Mouse (Mus musculus) myocyte (in vitro differentiated cells): ENCODE results near the gene Nucb2. TPM values are rescaled to one million over a fixed set of nuclear protein-coding genes. Genes with fewer than 3 reads are reported as not detected.

ENCODE experiments used
- H3K27me3 ChIP-seq: one replicate; pipeline ENCODE4 v1.6.1; 2011; ENCODE audit not compliant: control insufficient read depth, insufficient read depth, insufficient read length
- H3K36me3 ChIP-seq: one replicate; pipeline ENCODE4 v1.6.1; 2011; ENCODE audit not compliant: control insufficient read depth, insufficient read depth
- H3K4me2 ChIP-seq: one replicate; pipeline ENCODE4 v1.6.1; 2011; ENCODE audit warnings: low read depth, control low read depth
- H3K4me3 ChIP-seq: one replicate; pipeline ENCODE4 v1.5.1; 2011; ENCODE audit warnings: mild to moderate bottlenecking, control low read depth, moderate library complexity
- H3K79me2 ChIP-seq: one replicate; pipeline ENCODE4 v1.6.1; 2011; ENCODE audit not compliant: control insufficient read depth, insufficient read depth
- H3ac ChIP-seq: one replicate; pipeline ENCODE4 v1.6.1; 2011; ENCODE audit not compliant: control insufficient read depth, insufficient read length
- CEBPB ChIP-seq: IDR thresholded peaks from 2 replicates; pipeline ENCODE4 v1.6.1; 2011; ENCODE audit warnings: mild to moderate bottlenecking, moderate library complexity; ENCODE audit not compliant: poor library complexity, insufficient read depth, severe bottlenecking
- E2F4 ChIP-seq: IDR thresholded peaks from one replicate; pipeline ENCODE4 v1.6.1; 2011; ENCODE audit warnings: mild to moderate bottlenecking, control low read depth, moderate library complexity; ENCODE audit not compliant: insufficient read depth
- MAX ChIP-seq: IDR thresholded peaks from one replicate; pipeline ENCODE4 v1.6.1; 2011; ENCODE audit warnings: low read depth, mild to moderate bottlenecking, control low read depth
- MYOD1 ChIP-seq, 3 experiments: IDR thresholded peaks; one replicate each; pipeline ENCODE4 v1.6.1; 2011; ENCODE audit warnings: control low read depth in 2 of 3, low read depth in 2 of 3, mild to moderate bottlenecking in 2 of 3, moderate library complexity in 1 of 3; ENCODE audit not compliant: insufficient read length in 2 of 3, control insufficient read depth in 1 of 3
- MYOG ChIP-seq, 3 experiments: IDR thresholded peaks; one replicate each; pipeline ENCODE4 v1.6.1; 2011; ENCODE audit warnings: control low read depth in 2 of 3, low read depth in 2 of 3, mild to moderate bottlenecking in 2 of 3; ENCODE audit not compliant: insufficient read length in 2 of 3, control insufficient read depth in 1 of 3, insufficient read depth in 1 of 3
- POLR2A ChIP-seq: IDR thresholded peaks from one replicate; pipeline ENCODE4 v1.6.1; 2011; ENCODE audit warnings: low read depth, mild to moderate bottlenecking, control low read depth, moderate library complexity; ENCODE audit not compliant: insufficient read length
- POLR2AphosphoS2 ChIP-seq: IDR thresholded peaks from one replicate; pipeline ENCODE4 v1.6.1; 2011; ENCODE audit warnings: low read depth, control low read depth; ENCODE audit not compliant: insufficient read length
- REST ChIP-seq: IDR thresholded peaks from one replicate; pipeline ENCODE4 v1.6.1; 2011; ENCODE audit warnings: mild to moderate bottlenecking, control low read depth, moderate library complexity; ENCODE audit not compliant: insufficient read depth, insufficient read length
- SRF ChIP-seq: IDR thresholded peaks from one replicate; pipeline ENCODE4 v1.6.1; 2011; ENCODE audit warnings: low read depth; ENCODE audit not compliant: control insufficient read depth, insufficient read length
- TCF12 ChIP-seq: IDR thresholded peaks from one replicate; pipeline ENCODE4 v1.6.1; 2011; ENCODE audit warnings: mild to moderate bottlenecking, control low read depth; ENCODE audit not compliant: poor library complexity, insufficient read depth, severe bottlenecking
- TCF3 ChIP-seq: IDR thresholded peaks from one replicate; pipeline ENCODE4 v1.6.1; 2011; ENCODE audit warnings: low read depth, control low read depth; ENCODE audit not compliant: insufficient read length
- USF1 ChIP-seq: IDR thresholded peaks from one replicate; pipeline ENCODE4 v1.6.1; 2011; ENCODE audit warnings: low read depth, mild to moderate bottlenecking, control low read depth, moderate library complexity
- polyA plus RNA-seq: library from polyadenylated mRNA; unstranded; fragments of >200 nt; fragmentation: generic; extraction: Trizol; gene quantifications from one replicate; pipeline ENCODE4 v1.2.1, GENCODE M21; 2012; ENCODE audit warnings: missing spikeins

The Nucb2 gene
- polyA plus RNA-seq, 1 experiment: 4.5 TPM

DNA sequence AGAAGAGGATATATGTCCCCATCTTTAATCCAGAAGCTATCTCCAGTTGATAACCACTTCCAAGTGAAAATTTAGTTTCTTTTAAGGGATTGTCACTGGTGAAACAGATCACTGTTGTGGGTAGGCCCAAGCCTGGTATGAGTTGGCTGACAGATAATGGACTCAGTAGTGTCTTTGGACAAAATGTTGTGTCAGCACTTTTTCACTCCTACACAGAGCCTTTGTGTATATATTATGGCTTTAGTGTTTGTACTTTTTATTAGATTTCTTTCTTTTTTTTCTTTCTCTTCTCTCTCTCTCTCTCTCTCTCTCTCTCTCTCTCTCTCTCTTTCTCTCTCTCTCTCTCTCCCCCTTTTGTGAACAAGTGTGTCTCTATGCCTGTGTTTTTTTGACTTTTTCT lies 52.7 kb downstream of the Nucb2 start:
- Histone ChIP-seq H3K79me2 (no peaks in the 10 kb centered on the region), H3K4me2 (no peak overlapping the region), H3K4me3 (no peak overlapping the region), H3ac (no peak overlapping the region), H3K27me3 (no peaks in the 10 kb centered on the region), H3K36me3 (no peaks in the 10 kb centered on the region)
- TF ChIP-seq POLR2AphosphoS2: no peak
- TF ChIP-seq POLR2A: no peak
- TF ChIP-seq CEBPB: no peak
- no peak for TF ChIP-seq SRF
- no peak for TF ChIP-seq E2F4
- TF ChIP-seq MAX: no peak
- no peak for TF ChIP-seq REST
- no peak for TF ChIP-seq USF1
- no peak for TF ChIP-seq MYOD1 (IDR thresholded peaks at IDR 0.05; ENCODE audit: control insufficient read depth in 1 of 3, insufficient read length in 2 of 3, low read depth in 2 of 3)
- TF ChIP-seq TCF3: no peak
- no peak for TF ChIP-seq MYOG (IDR thresholded peaks at IDR 0.05; ENCODE audit: control insufficient read depth in 1 of 3, insufficient read depth in 1 of 3, insufficient read length in 2 of 3, low read depth in 2 of 3)

DNA sequence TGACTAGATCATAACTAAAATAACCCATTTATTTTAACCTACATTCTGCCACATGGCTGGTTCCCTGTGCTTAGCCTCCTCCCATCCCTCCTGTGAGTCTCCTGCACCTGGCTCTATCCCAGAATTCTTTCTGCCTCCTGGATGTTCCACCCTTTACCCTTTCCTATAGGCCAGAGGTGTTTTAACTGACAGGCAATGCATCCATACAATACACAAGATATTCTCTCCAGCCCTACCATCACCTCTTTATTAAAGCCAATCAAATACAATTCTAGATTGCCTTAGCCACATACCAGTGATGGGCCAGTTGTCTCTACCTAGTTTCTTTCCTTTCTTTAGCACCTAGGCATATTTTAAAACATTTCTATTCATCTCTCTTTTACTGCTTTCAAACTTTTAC lies 70.4 kb downstream of the Nucb2 start:
- Histone ChIP-seq H3K27me3 (no peaks in the 10 kb centered on the region), H3K79me2 (no peaks in the 10 kb centered on the region), H3K4me3 (no peak overlapping the region), H3ac (no peak overlapping the region), H3K4me2 (no peak overlapping the region), H3K36me3 (no peaks in the 10 kb centered on the region)
- no peak for TF ChIP-seq POLR2AphosphoS2
- no peak for TF ChIP-seq TCF3
- no peak for TF ChIP-seq REST
- TF ChIP-seq POLR2A: no peak
- TF ChIP-seq MYOD1 (IDR thresholded peaks at IDR 0.05; ENCODE audit: control insufficient read depth in 1 of 3, insufficient read length in 2 of 3, low read depth in 2 of 3): no peak
- TF ChIP-seq MAX: no peak
- no peak for TF ChIP-seq TCF12
- TF ChIP-seq MYOG (IDR thresholded peaks at IDR 0.05; ENCODE audit: control insufficient read depth in 1 of 3, insufficient read depth in 1 of 3, insufficient read length in 2 of 3, low read depth in 2 of 3): no peak
- TF ChIP-seq SRF: no peak
- TF ChIP-seq CEBPB: no peak
- no peak for TF ChIP-seq USF1
- TF ChIP-seq E2F4: no peak

Other genes starting within 250 kb of the Nucb2 start
- 2.6 TPM for gene Plekha7, start 196.0 kb upstream of the Nucb2 start, polyA plus RNA-seq
- gene Rps13, start 170.2 kb upstream of the Nucb2 start, polyA plus RNA-seq: 1,874 TPM
- gene Pik3c2a, start 60.9 kb upstream of the Nucb2 start, polyA plus RNA-seq: 2.0 TPM